Mouse (Mus musculus) limb, embryonic 15.5 days (tissue): ENCODE measurements around the gene Dnajc17. TPM values are rescaled to one million over a fixed set of nuclear protein-coding genes. Genes with fewer than 3 reads are reported as not detected.

Experiments
- ATAC-seq: fragments of 200-750 bp; cut with Nextera tagmentation; 2 replicates; pipeline ENCODE4 v1.8.0; 2017; ENCODE audit warnings: low read depth, moderate TSS enrichment; ENCODE audit not compliant: insufficient number of reproducible peaks, low FRiP score, low TSS enrichment
- H3K27ac ChIP-seq: fragments of 300-500 bp; sonication (generic); 2 replicates; pipeline ENCODE4 v1.5.1; 2015; ENCODE audit warnings: moderate library complexity, mild to moderate bottlenecking, inconsistent platforms
- H3K27me3 ChIP-seq: fragments of 300-500 bp; sonication (generic); 2 replicates; pipeline ENCODE4 v1.6.1; 2015; ENCODE audit warnings: inconsistent platforms
- H3K36me3 ChIP-seq: fragments of 300-500 bp; sonication (generic); 2 replicates; pipeline ENCODE4 v1.6.1; 2015; ENCODE audit warnings: inconsistent platforms
- H3K4me1 ChIP-seq: fragments of 300-500 bp; sonication (generic); 2 replicates; pipeline ENCODE4 v1.6.1; 2015; ENCODE audit warnings: inconsistent platforms
- H3K4me2 ChIP-seq: fragments of 300-500 bp; sonication (generic); 2 replicates; pipeline ENCODE4 v1.6.1; 2015; ENCODE audit warnings: mild to moderate bottlenecking, inconsistent platforms
- H3K4me3 ChIP-seq: fragments of 300-500 bp; sonication (generic); 2 replicates; pipeline ENCODE4 v1.5.1; 2015; ENCODE audit warnings: mild to moderate bottlenecking, inconsistent platforms
- H3K9ac ChIP-seq: fragments of 300-500 bp; sonication (generic); 2 replicates; pipeline ENCODE4 v1.6.1; 2015; ENCODE audit warnings: inconsistent platforms
- H3K9me3 ChIP-seq: fragments of 300-500 bp; sonication (generic); 2 replicates; pipeline ENCODE4 v1.6.1; 2016; ENCODE audit warnings: inconsistent platforms
- WGBS: fragments of 180-500 bp; shearing (Covaris S2); methylation state at CpG from one replicate; pipeline ENCODE4 v1.1.7; 2015; 5-methylcytosine and 5-hydroxymethylcytosine counted together
- polyA plus RNA-seq: library from polyadenylated mRNA; unstranded; fragments of >200 nt; fragmentation: Nextera tagmentation; extraction: Ambion mirVana; gene quantifications from 2 replicates; pipeline ENCODE4 v1.2.1, GENCODE M21; 2015

Dnajc17 gene
- polyA plus RNA-seq, 1 experiment from 2014 or later, result 18.5 TPM

DNA sequence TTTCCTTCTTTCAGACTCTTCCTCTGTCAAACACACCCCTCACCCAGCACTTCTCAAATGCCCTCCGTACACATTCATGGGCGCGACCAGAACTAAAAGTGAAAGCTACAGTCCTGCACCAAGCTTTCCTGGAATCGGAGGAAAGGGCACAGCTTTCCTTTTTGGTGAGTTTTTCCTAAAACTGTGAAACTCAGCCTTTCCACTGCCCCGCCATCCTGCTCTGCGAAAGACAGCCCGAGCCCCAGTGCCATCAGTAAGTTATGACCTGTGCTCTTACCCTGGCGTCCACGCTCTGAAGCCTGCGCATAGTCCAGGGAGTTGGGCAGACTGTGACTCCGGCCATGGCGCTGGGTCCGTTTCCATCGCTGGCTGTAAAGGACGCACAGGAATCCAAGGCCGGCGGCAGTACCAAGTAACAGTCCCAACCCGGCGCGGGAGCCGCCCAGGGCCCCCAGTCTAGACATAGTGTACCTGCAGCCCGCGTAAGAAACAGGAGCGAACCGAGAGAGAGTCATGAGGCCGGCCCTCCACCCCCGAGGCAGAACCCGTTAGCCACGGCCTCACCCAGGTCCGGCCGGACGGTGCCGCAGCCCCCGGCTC is 52.4 kb downstream of the Dnajc17 start:
- Histone ChIP-seq H3K36me3 (peaks cover 29% of the 10 kb centered on the region), H3K9me3 (no peaks in the 10 kb centered on the region), H3K27ac (peak overlapping the region; percentile 68), H3K4me2 (peak overlapping the region; percentile 91), H3K4me1 (peaks cover 18% of the 10 kb centered on the region), H3K4me3 (peak overlapping the region; percentile 99), H3K27me3 (no peaks in the 10 kb centered on the region), H3K9ac (peak overlapping the region; percentile 87)
- WGBS, result 7% methylated on average over 30 of the region's 34 CpGs
- ATAC-seq, result peak; percentile 30; the same call in 1 of the 2 replicates

DNA sequence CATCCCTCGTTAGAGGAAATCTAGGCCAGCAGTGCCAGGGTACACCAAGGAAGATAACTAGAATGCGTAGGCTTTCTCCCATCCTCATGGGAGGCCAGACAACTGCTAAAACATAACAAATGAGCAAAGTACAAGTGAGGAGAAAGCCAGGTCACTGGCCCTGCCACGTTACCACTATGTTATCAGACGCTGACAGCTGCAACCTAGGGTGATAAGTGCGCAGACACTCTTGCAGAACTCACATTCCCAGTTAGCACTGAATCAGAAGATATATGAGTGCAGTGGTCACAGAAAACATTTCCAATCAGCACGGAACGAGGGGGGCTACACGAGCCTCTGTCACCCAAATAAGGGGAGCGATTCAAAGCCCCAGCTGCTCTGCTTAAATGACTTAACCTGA is 53.2 kb downstream of the Dnajc17 start:
- Histone ChIP-seq H3K4me1 (peaks cover 18% of the 10 kb centered on the region), H3K4me3 (no peak overlapping the region), H3K9ac (no peak overlapping the region), H3K36me3 (peaks cover 37% of the 10 kb centered on the region), H3K27me3 (no peaks in the 10 kb centered on the region), H3K4me2 (no peak overlapping the region), H3K9me3 (no peaks in the 10 kb centered on the region), H3K27ac (no peak overlapping the region)
- 86% methylated on average over 9 of the region's 9 CpGs for WGBS
- ATAC-seq, result no peak

DNA sequence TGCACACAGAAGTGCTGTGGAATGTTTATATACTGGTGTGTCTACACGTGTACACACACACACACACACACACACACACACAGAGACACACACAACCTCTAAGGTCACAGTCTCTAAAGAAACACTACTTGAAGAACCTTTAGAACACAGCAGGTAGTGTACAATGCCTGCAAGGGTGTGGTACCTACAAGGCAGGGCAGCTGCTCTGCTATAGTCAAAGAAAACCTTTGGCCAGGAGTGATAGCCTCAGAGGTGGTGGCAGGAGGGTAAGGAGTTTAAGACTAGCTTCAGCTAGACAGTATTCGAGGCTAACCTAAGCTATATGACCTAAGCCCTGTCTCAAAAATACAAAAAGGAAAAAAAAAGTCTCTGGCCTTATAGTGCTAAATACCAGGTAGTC is 53.9 kb downstream of the Dnajc17 start:
- Histone ChIP-seq H3K27ac (no peak overlapping the region), H3K27me3 (no peaks in the 10 kb centered on the region), H3K4me2 (no peak overlapping the region), H3K36me3 (peaks cover 44% of the 10 kb centered on the region), H3K9me3 (no peaks in the 10 kb centered on the region), H3K9ac (no peak overlapping the region), H3K4me3 (no peak overlapping the region), H3K4me1 (peaks cover 18% of the 10 kb centered on the region)
- WGBS, result 78% methylated on average over 2 of the region's 2 CpGs
- ATAC-seq, result no peak

DNA sequence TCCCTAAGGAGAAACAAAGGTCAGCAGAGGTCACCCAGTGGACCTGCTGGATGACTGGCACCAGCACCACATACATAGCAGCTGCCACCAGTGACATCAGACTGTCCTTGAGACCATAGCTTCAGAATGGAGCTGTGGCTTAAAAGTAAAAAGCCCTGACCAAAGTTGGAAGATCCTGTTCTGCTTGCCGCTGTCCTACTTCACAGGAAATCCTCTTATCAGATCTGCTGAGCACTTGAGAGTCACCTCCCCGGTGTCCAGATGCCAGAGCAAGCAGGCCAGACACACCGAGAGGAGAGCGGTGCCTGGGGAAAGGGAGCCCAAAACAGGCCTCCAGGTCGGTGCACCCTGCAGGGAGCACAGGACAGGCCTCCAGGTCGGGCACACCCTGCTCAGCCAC is 56.3 kb downstream of the Dnajc17 start:
- H3K27me3 ChIP-seq, result no peaks in the 10 kb centered on the region
- ATAC-seq, result no peak
- H3K9ac ChIP-seq, result no peak overlapping the region
- H3K36me3 ChIP-seq, result peaks cover 68% of the 10 kb centered on the region
- no peaks in the 10 kb centered on the region for H3K9me3 ChIP-seq
- H3K4me3 ChIP-seq, result no peak overlapping the region
- peaks cover 14% of the 10 kb centered on the region for H3K4me1 ChIP-seq
- no peak overlapping the region for H3K27ac ChIP-seq
- H3K4me2 ChIP-seq, result no peak overlapping the region
- WGBS, result 89% methylated on average over 6 of the region's 6 CpGs

DNA sequence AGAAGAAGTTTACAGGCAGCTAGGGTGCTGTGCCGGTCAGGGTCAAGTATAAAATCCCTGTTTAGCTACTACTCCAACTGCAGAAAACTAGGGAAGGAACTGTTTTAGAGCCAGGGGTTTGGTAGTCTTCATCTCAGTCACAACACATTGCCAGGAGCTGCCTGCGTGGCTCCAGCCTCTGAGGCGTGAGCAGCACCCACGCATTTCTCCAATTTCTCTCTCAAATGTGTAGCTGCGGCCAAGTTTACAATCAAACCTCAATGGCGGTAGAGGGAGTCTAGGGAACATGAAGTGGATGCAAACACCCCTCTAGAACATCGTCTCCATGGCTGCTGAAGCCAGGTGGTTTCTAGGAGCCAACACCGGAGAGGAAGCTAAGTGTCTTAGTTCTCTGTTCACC is 60.8 kb downstream of the Dnajc17 start:
- H3K27me3 ChIP-seq, result no peaks in the 10 kb centered on the region
- no peak overlapping the region for H3K4me3 ChIP-seq
- ATAC-seq, result no peak
- H3K9me3 ChIP-seq, result no peaks in the 10 kb centered on the region
- no peak overlapping the region for H3K4me2 ChIP-seq
- no peak overlapping the region for H3K27ac ChIP-seq
- WGBS, result 88% methylated on average over 8 of the region's 8 CpGs
- no peak overlapping the region for H3K9ac ChIP-seq
- H3K4me1 ChIP-seq, result no peaks in the 10 kb centered on the region
- H3K36me3 ChIP-seq, result peaks cover 86% of the 10 kb centered on the region

DNA sequence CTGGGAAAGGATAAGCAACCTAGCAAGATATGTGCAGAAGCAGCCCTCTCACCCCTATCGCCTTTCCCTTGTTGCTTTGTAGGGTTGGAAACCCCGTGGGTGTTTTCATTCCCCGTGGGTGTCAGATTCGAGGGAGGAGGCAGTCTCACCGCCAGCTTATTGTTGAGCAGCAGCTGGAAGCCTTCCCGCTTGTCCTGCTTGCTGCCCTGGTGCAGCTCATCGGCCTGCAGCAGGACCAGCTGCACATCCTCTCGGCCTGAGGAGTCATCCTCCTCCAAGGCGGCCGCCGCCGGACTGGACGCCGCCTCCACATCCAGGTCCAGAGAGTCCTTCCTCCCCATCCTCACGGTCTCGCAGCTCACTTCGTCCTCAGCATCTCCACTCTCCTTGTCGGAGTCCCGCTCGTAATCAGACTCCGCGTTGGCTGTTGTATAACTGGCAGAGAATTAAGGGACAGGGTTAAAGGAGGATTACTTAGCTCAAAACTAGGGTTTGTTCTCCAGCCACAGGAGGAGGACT is 61.4 kb downstream of the Dnajc17 start:
- H3K4me3 ChIP-seq, result no peak overlapping the region
- no peaks in the 10 kb centered on the region for H3K4me1 ChIP-seq
- WGBS, result 90% methylated on average over 22 of the region's 22 CpGs
- no peak overlapping the region for H3K9ac ChIP-seq
- no peaks in the 10 kb centered on the region for H3K9me3 ChIP-seq
- no peak overlapping the region for H3K4me2 ChIP-seq
- peaks cover 85% of the 10 kb centered on the region for H3K36me3 ChIP-seq
- H3K27me3 ChIP-seq, result no peaks in the 10 kb centered on the region
- ATAC-seq, result no peak
- no peak overlapping the region for H3K27ac ChIP-seq

DNA sequence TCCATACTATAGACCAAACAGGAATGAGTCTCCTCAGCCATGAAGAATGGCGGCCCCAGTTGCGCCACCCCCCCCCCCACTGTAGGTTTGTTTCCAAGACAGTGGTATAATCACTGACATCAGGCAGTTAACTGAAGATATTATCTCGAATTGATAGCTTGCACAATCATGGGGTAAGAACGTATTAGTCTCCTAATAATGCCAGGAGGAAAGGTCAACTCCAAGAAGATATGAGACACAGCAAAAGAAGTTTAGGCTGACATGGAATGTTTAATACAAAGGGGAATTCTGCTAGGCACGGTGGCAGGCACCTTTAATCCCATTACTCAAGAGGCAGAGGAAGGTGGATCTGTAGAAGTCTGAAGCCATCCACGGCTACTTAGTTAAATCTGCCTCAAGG is 62.2 kb downstream of the Dnajc17 start:
- Histone ChIP-seq H3K4me1 (no peaks in the 10 kb centered on the region), H3K27ac (no peak overlapping the region), H3K36me3 (peaks cover 85% of the 10 kb centered on the region), H3K27me3 (no peaks in the 10 kb centered on the region), H3K4me3 (no peak overlapping the region), H3K4me2 (no peak overlapping the region), H3K9ac (no peak overlapping the region), H3K9me3 (no peaks in the 10 kb centered on the region)
- no peak for ATAC-seq
- WGBS, result 85% methylated on average over 6 of the region's 6 CpGs

DNA sequence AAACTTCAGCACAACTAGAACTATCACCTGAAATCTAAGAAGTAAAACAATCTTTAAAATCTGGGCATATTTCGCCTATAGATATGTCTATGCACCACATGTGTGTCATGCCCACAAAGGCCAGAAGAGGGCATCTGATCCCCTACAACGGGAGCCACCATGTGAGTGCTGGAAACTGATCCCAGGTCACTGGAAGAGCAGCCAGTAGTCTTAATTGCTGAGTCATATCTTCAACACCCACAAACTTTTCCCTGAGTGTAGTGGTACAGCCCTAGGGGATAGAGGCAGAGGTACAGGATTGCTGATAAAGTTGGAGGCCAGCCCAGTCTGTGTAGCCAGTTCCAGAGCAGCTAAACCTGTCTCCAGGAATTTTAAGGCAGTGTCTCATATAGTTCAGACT is 63.4 kb downstream of the Dnajc17 start:
- Histone ChIP-seq H3K4me2 (no peak overlapping the region), H3K9ac (no peak overlapping the region), H3K27ac (no peak overlapping the region), H3K36me3 (peaks cover 84% of the 10 kb centered on the region), H3K9me3 (no peaks in the 10 kb centered on the region), H3K4me3 (no peak overlapping the region), H3K27me3 (no peaks in the 10 kb centered on the region), H3K4me1 (no peaks in the 10 kb centered on the region)
- 83% methylated on average over 2 of the region's 2 CpGs for WGBS
- no peak for ATAC-seq

DNA sequence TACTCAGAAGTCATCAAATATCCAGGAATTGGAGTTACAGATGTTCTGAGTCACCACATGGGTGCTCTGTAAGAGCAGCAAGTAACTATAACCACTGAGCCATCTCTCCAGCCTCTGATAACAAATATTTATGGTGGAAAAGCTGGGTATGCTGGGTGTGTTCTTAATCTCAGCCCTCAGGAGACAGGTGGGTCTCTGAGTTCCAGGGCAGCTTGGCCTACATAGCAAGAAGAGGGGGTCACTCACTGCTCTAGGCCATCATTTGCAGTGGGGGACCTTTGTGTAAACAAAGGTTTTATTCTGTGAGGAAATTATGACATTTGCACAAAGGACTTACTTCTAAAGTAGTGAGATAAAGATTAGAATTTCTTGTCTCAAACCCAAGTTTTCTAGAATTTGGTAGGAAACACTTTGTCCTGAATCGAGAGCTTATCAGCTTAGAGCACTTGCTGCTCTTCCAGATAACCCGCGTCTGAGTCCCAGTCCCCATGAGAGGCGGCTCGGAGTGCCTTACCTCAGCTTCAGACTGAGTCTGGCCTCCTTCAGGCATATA is 72.2 kb downstream of the Dnajc17 start:
- Histone ChIP-seq H3K27me3 (no peaks in the 10 kb centered on the region), H3K4me3 (no peak overlapping the region), H3K9me3 (no peaks in the 10 kb centered on the region), H3K4me2 (no peak overlapping the region), H3K9ac (no peak overlapping the region), H3K36me3 (peaks cover 77% of the 10 kb centered on the region), H3K27ac (no peak overlapping the region), H3K4me1 (no peaks in the 10 kb centered on the region)
- no peak for ATAC-seq
- 92% methylated on average over 5 of the region's 5 CpGs for WGBS

Other genes starting within 250 kb of the Dnajc17 start
- 24.1 and 26.8 TPM in 2 replicates for gene Ccdc32, start 179.4 kb downstream of the Dnajc17 start, polyA plus RNA-seq
- gene Rpusd2, start 174.0 kb downstream of the Dnajc17 start, polyA plus RNA-seq, result 2.8 and 4.1 TPM in 2 replicates
- gene Knl1, start 161.7 kb downstream of the Dnajc17 start, polyA plus RNA-seq, result 39.1 and 42.0 TPM in 2 replicates
- 34.1 and 34.9 TPM in 2 replicates for gene Rad51, start 96.0 kb downstream of the Dnajc17 start, polyA plus RNA-seq
- 43.8 and 45.0 TPM in 2 replicates for gene Rmdn3, start 51.8 kb downstream of the Dnajc17 start, polyA plus RNA-seq
- 15.5 and 17.8 TPM in 2 replicates for gene Gchfr, start 41.0 kb downstream of the Dnajc17 start, polyA plus RNA-seq
- 4.7 and 5.3 TPM in 2 replicates for gene Gm14137, start 34.3 kb downstream of the Dnajc17 start, polyA plus RNA-seq
- 52.7 and 57.9 TPM in 2 replicates for gene Zfyve19, start 178 bp downstream of the Dnajc17 start, polyA plus RNA-seq
- gene Ppp1r14d, start 21.1 kb upstream of the Dnajc17 start, polyA plus RNA-seq, result 0.24 TPM in 1 of 2 replicates, not detected in the other
- 27.6 and 30.9 TPM in 2 replicates for gene Spint1, start 28.6 kb upstream of the Dnajc17 start, polyA plus RNA-seq
- 36.8 and 38.6 TPM in 2 replicates for gene Rhov, start 62.5 kb upstream of the Dnajc17 start, polyA plus RNA-seq
- gene Vps18, start 79.9 kb upstream of the Dnajc17 start, polyA plus RNA-seq, result 17.6 and 19.5 TPM in 2 replicates
- 6.7 and 7.3 TPM in 2 replicates for gene Dll4, start 117.0 kb upstream of the Dnajc17 start, polyA plus RNA-seq
- 1.1 TPM in 2 replicates for gene Chac1, start 142.4 kb upstream of the Dnajc17 start, polyA plus RNA-seq